Mouse (Mus musculus) hindbrain, embryonic 16.5 days (tissue): ENCODE data around the gene Chadl. TPM values are rescaled to one million over a fixed set of nuclear protein-coding genes. Genes with fewer than 3 reads are reported as not detected.
"Not testable (repeated sequence)": the region's sequence is repeated elsewhere in the genome, so short reads cannot be mapped to it uniquely, and the experiment has no call there.

Experiments
- ATAC-seq: fragments of 200-750 bp; cut with Nextera tagmentation; 2 replicates; pipeline ENCODE4 v1.8.0; 2017; ENCODE audit warnings: moderate TSS enrichment, moderate library complexity
- H3K27ac ChIP-seq: fragments of 300-500 bp; sonication (generic); 2 replicates; pipeline ENCODE4 v1.5.1; 2014; ENCODE audit warnings: low read depth, mild to moderate bottlenecking, control low read depth, low read length, moderate library complexity
- H3K27me3 ChIP-seq: fragments of 300-500 bp; sonication (generic); replicated peaks from 2 replicates; pipeline ENCODE4 v1.6.1; 2014; ENCODE audit warnings: low read length; ENCODE audit not compliant: control insufficient read depth, insufficient read depth
- H3K36me3 ChIP-seq: fragments of 300-500 bp; sonication (generic); 2 replicates; pipeline ENCODE4 v1.6.1; 2014; ENCODE audit warnings: mild to moderate bottlenecking, low read length, moderate library complexity, mixed read lengths; ENCODE audit not compliant: control insufficient read depth, insufficient read depth
- H3K4me1 ChIP-seq: fragments of 300-500 bp; sonication (generic); 2 replicates; pipeline ENCODE4 v1.6.1; 2014; ENCODE audit warnings: low read depth, low read length; ENCODE audit not compliant: control insufficient read depth, insufficient read depth
- H3K4me2 ChIP-seq: fragments of 300-500 bp; sonication (generic); 2 replicates; pipeline ENCODE4 v1.6.1; 2014; ENCODE audit warnings: mild to moderate bottlenecking, low read length, control low read depth, moderate library complexity
- H3K4me3 ChIP-seq: fragments of 300-500 bp; sonication (generic); 2 replicates; pipeline ENCODE4 v1.5.1; 2014; ENCODE audit warnings: mild to moderate bottlenecking, low read length, control low read depth, moderate library complexity
- H3K9ac ChIP-seq: fragments of 300-500 bp; sonication (generic); 2 replicates; pipeline ENCODE4 v1.6.1; 2014; ENCODE audit warnings: low read depth, mild to moderate bottlenecking, control low read depth, low read length, moderate library complexity
- H3K9me3 ChIP-seq: fragments of 300-500 bp; sonication (generic); 2 replicates; pipeline ENCODE4 v1.6.1; 2014; ENCODE audit warnings: mild to moderate bottlenecking, low read length, moderate library complexity; ENCODE audit not compliant: control insufficient read depth
- WGBS: fragments of 180-500 bp; shearing (Covaris S2); extraction: QIAGEN DNeasy Blood & Tissue Kit; methylation state at CpG from one replicate; pipeline ENCODE4 v1.1.7; 2014; 5-methylcytosine and 5-hydroxymethylcytosine counted together
- polyA plus RNA-seq: library from polyadenylated mRNA; unstranded; fragments of >200 nt; fragmentation: Nextera tagmentation; extraction: Ambion mirVana; gene quantifications from 2 replicates; pipeline ENCODE4 v1.2.1, GENCODE M21; 2015

Chadl gene
- polyA plus RNA-seq, 1 experiment from 2014 or later, result 42.2 TPM

- Histone ChIP-seq H3K36me3 (peaks cover 17% of the 10 kb centered on the region), H3K4me1 (no peaks in the 10 kb centered on the region), H3K27me3 (no peaks in the 10 kb centered on the region), H3K4me2 (no peak overlapping the region), H3K9ac (no peak overlapping the region), H3K9me3 (no peaks in the 10 kb centered on the region), H3K27ac (no peak overlapping the region), H3K4me3 (no peak overlapping the region)
- ATAC-seq, result no peak
- WGBS, result 83% methylated on average over 3 of the region's 3 CpGs
Measured at GRCm38 (mm10) chr15:81703094-81703489, 6.0 kb upstream of the Chadl start.

GRCm38 (mm10) chr15:81702306-81703093 is 5.4 kb upstream of the Chadl start:
- H3K4me3 ChIP-seq, result no peak overlapping the region
- H3K9ac ChIP-seq, result no peak overlapping the region
- no peak overlapping the region for H3K4me2 ChIP-seq
- no peak overlapping the region for H3K27ac ChIP-seq
- WGBS, result 89% methylated on average over 13 of the region's 13 CpGs
- H3K9me3 ChIP-seq, result no peaks in the 10 kb centered on the region
- H3K27me3 ChIP-seq, result no peaks in the 10 kb centered on the region
- no peak for ATAC-seq
- no peaks in the 10 kb centered on the region for H3K4me1 ChIP-seq
- H3K36me3 ChIP-seq, result peaks cover 13% of the 10 kb centered on the region

DNA sequence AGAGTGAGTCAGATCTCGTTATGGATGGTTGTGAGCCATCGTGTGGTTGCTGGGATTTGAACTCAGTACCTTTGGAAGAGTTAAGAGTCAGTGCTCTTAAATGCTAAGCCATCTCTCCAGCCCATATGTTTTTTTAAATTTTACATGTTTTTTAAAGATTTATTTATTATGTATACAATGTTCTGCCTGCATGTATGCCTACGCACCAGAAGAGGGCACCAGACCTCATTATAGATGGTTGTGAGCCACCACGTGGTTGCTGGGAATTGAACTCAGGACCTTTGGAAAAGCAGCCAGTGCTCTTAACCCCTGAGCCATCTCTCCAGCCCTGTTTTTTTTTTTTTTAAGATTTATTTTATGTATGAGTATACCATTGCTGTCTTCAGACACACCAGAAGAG is 4.3 kb upstream of the Chadl start:
- H3K27ac ChIP-seq, H3K4me1 ChIP-seq, H3K4me2 ChIP-seq, ATAC-seq, H3K9ac ChIP-seq, H3K4me3 ChIP-seq, H3K9me3 ChIP-seq, H3K27me3 ChIP-seq: not testable (repeated sequence)
- 76% methylated on average over 4 of the region's 4 CpGs for WGBS
- peaks cover 12% of the 10 kb centered on the region for H3K36me3 ChIP-seq

- Histone ChIP-seq H3K27ac (no peak overlapping the region), H3K9me3 (no peaks in the 10 kb centered on the region), H3K4me2 (no peak overlapping the region), H3K9ac (no peak overlapping the region), H3K4me1 (no peaks in the 10 kb centered on the region), H3K27me3 (0 out of 2 replicates have a peak, but pooled peaks cover 4% of the 10 kb centered on the region), H3K36me3 (peaks cover 9% of the 10 kb centered on the region), H3K4me3 (no peak overlapping the region)
- ATAC-seq, result no peak
- WGBS, result 84% methylated on average over 8 of the region's 8 CpGs
Measured at GRCm38 (mm10) chr15:81700601-81701000, 3.5 kb upstream of the Chadl start.

DNA sequence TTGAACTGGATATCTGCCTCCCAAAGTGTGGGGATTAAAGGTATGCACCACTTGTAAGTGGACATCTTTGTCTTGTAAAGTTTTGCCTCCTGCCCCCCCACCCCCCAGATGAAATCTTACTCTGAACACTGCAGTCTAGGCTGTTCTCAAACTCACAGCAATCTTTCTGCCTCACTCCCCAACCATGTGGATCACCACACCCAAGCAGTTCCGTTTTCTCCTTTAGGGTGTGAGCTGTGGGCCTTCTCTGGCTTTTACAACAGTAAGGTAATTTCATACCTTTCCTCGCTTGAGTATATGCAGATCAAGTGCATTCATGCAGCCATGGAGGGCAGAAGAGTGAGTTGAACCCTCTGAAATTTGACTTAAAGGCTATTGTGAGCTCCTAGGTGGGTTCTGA is 3.1 kb upstream of the Chadl start:
- Histone ChIP-seq H3K27ac (no peak overlapping the region), H3K4me2 (no peak overlapping the region), H3K27me3 (0 out of 2 replicates have a peak, but pooled peaks cover 4% of the 10 kb centered on the region), H3K9ac (no peak overlapping the region), H3K4me3 (no peak overlapping the region), H3K4me1 (0 out of 2 replicates have a peak, but pooled peaks cover under 1% of the 10 kb centered on the region), H3K9me3 (no peaks in the 10 kb centered on the region), H3K36me3 (peaks cover 5% of the 10 kb centered on the region)
- 73% methylated on average over 2 of the region's 2 CpGs for WGBS
- no peak for ATAC-seq

DNA sequence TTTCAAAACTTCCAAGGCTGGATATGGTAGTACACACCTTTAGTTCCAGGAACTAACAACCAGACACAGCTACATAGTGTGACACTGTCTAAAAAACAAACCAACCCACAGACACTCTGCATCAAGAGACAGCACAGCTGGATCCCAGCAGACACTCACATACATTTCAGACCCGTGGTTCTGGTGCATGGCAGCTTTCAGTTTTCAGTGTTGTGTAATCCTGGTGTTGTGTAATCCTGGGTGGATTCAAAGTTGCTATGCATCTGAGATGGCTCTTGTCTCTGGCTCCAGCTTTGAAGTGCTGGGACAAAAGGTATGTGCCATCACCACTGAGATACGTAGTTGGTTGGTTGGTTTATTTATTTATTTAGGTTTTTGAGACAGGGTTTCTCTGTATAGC is 1.4 kb upstream of the Chadl start:
- H3K9ac ChIP-seq, result no peak overlapping the region
- H3K36me3 ChIP-seq, result no peaks in the 10 kb centered on the region
- ATAC-seq, result no peak
- H3K4me2 ChIP-seq, result no peak overlapping the region
- H3K4me1 ChIP-seq, result peaks cover 11% of the 10 kb centered on the region
- 70% methylated on average over 2 of the region's 2 CpGs for WGBS
- no peak overlapping the region for H3K27ac ChIP-seq
- H3K4me3 ChIP-seq, result no peak overlapping the region
- H3K9me3 ChIP-seq, result no peaks in the 10 kb centered on the region
- 0 out of 2 replicates have a peak, but pooled peaks cover 4% of the 10 kb centered on the region for H3K27me3 ChIP-seq

DNA sequence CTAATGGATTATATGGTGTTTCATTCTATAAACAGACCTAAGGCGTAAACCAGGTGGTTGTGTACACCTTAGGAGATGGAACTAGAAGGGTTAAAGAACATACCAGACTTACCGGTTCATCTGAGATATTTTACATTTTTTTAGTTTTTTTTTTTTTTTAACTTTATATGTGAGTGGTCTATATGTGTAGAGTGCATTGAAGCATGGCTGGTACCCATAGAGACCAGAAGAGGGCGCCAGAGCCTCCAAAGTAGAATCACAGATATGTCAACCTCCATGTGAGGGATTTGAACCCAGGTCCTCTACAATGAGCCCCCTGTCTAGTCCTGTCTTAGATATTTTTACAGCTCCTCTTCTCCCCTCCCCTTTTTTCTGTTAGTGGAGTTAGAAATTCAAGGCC is 760 bp upstream of the Chadl start:
- no peak overlapping the region for H3K4me2 ChIP-seq
- ATAC-seq, result no peak
- H3K4me1 ChIP-seq, result peaks cover 16% of the 10 kb centered on the region
- WGBS, result 49% methylated on average over 3 of the region's 3 CpGs
- H3K9me3 ChIP-seq, result no peaks in the 10 kb centered on the region
- H3K4me3 ChIP-seq, result no peak overlapping the region
- H3K36me3 ChIP-seq, result no peaks in the 10 kb centered on the region
- H3K9ac ChIP-seq, result no peak overlapping the region
- no peak overlapping the region for H3K27ac ChIP-seq
- peaks cover 5% of the 10 kb centered on the region for H3K27me3 ChIP-seq

GRCm38 (mm10) chr15:81694891-81695290 is 2.2 kb downstream of the Chadl start:
- Histone ChIP-seq H3K4me3 (peak overlapping the region; percentile 64), H3K9me3 (no peaks in the 10 kb centered on the region), H3K4me1 (peaks cover 20% of the 10 kb centered on the region), H3K9ac (peak overlapping the region; percentile 88), H3K36me3 (no peaks in the 10 kb centered on the region), H3K27ac (no peak overlapping the region; the same call in 1 of the 2 replicates), H3K27me3 (peaks cover 15% of the 10 kb centered on the region), H3K4me2 (peak overlapping the region; percentile 93)
- WGBS, result 26% methylated on average over 16 of the region's 19 CpGs
- no peak for ATAC-seq

DNA sequence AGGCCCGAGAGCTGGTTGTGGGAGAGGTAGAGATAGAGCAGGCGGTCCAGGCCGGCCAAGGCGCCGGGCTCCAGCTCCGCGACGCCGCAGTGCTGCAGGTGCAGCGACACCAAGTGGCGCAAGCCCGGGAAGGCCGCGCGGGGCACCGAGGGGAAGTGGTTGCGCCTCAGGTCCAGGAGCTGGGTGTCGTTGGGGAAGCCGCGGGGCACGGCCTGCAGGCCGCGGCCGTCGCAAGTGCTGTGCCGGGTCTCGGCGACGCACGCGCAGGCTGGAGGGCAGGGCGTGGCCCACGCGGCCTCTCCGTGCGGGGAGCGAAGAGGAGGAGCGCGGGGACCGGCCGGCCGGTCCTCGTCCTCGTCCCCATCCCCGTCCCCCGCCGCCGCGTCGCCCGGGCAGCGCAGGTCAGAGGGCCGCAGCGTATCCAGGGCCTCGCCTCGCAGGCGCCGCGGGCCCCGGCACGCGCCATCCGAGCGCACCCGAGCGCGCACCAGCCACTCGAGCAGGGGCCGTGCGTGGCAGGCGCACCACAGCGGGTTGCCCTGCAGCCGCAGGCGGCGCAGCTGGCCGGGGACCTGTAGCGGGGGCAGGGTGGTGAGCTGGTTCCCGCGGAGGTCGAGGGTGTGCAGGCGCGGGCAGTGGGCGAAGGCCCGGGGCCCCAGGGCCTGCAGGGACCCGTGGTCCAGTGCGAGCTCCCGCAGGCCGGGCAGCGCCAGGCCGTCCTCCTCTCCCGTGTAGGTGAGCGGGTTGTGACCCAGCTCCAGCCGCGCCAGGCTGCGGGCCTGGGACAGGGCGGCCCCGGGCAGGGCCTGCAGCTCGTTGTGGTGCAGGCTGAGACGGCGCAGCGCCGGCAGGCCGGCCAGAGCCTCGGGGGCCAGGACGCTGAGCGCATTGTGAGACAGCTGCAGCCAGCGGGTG is 2.9 kb downstream of the Chadl start:
- Histone ChIP-seq H3K4me3 (peak overlapping the region; percentile 64), H3K4me1 (peaks cover 20% of the 10 kb centered on the region), H3K27ac (peak overlapping the region; percentile 54), H3K27me3 (peaks cover 15% of the 10 kb centered on the region), H3K9ac (peak overlapping the region; percentile 88), H3K36me3 (no peaks in the 10 kb centered on the region), H3K9me3 (no peaks in the 10 kb centered on the region), H3K4me2 (peak overlapping the region; percentile 93)
- WGBS, result 1% methylated on average over 69 of the region's 107 CpGs
- peak; percentile 86 for ATAC-seq
